In genomic region chr9:40344801-40345492, GRCm38 (mm10) we compare ENCODE assay signal across 8 mouse cellular contexts.
A peak's percentile ranks its signal among the peaks of the same experiment; 100 is the strongest.
DNase-seq lines count a peak whose midpoint lies in the region; ATAC-seq and TF ChIP-seq lines count a peak whose summit lies in the region.

No protein-coding gene starts in this region.

- in situ Hi-C loops in CH12.LX (cut with MboI; ENCODE audit: low pct_ligation_motif_present, low pct_unique_long_range_greater_than_20kb, low sequenced_read_pairs), result no loop called here

- no peaks in the 10 kb centered on the region for H3K9me3 ChIP-seq in heart, embryonic 16.5 days (replicated peaks; ENCODE audit: control insufficient read depth, low read length)
- no peaks in the 10 kb centered on the region for H3K9me3 ChIP-seq in CH12.LX (replicated peaks; ENCODE audit: low read length)
- no peaks in the 10 kb centered on the region for H3K9me3 ChIP-seq in embryonic facial prominence, embryonic 12.5 days
- H3K9me3 ChIP-seq in limb, embryonic 14.5 days (ENCODE audit: control insufficient read depth, low read length), result no peaks in the 10 kb centered on the region

- no peaks in the 10 kb centered on the region for H3K79me2 ChIP-seq in heart, adult 2 months (replicated peaks; ENCODE audit: control insufficient read depth, insufficient read depth, low read length)
- no peaks in the 10 kb centered on the region; the same call in 1 of the 2 replicates for H3K79me2 ChIP-seq in CH12.LX (replicated peaks; ENCODE audit: control insufficient read depth, extremely low read depth, insufficient read depth, poor library complexity, severe bottlenecking)

- H3K4me3 ChIP-seq in heart, embryonic 16.5 days (ENCODE audit: low read length), result no peak overlapping the region
- no peak overlapping the region for H3K4me3 ChIP-seq in heart, adult 2 months
- peak overlapping the region; percentile 7 to 50 (median 31) for H3K4me3 ChIP-seq in CH12.LX (replicated peaks in 1 of 3; ENCODE audit: low read depth in 2 of 3, low read length in 2 of 3, poor library complexity in 1 of 3)
- H3K4me3 ChIP-seq in embryonic facial prominence, embryonic 12.5 days, result no peak overlapping the region
- H3K4me3 ChIP-seq in limb, embryonic 14.5 days (replicated peaks; ENCODE audit: low read length), result no peak overlapping the region

- intact Hi-C loops in heart, adult 2 months (cut with DNase I), result no loop called here

- no peak overlapping the region for H3K27ac ChIP-seq in heart, embryonic 16.5 days (ENCODE audit: low read length)
- no peak overlapping the region for H3K27ac ChIP-seq in heart, adult 2 months
- H3K27ac ChIP-seq in CH12.LX (ENCODE audit: insufficient read depth, low read depth), result peak overlapping the region; percentile 2; the same call in 1 of the 2 replicates
- H3K27ac ChIP-seq in embryonic facial prominence, embryonic 12.5 days, result no peak overlapping the region
- no peak overlapping the region for H3K27ac ChIP-seq in limb, embryonic 14.5 days (replicated peaks; ENCODE audit: low read depth, low read length)

- TF ChIP-seq POLR2A in heart, adult 2 months (IDR thresholded peaks at IDR 0.05; ENCODE audit: insufficient read depth, low read depth, low read length), result no peak
- TF ChIP-seq POLR2A in CH12.LX (IDR thresholded peaks at IDR 0.05; ENCODE audit: low read depth, low read length), result no peak
- TF ChIP-seq POLR2A in limb, embryonic 14.5 days (IDR thresholded peaks at IDR 0.05; ENCODE audit: borderline replicate concordance, extremely low read depth, insufficient read depth, insufficient read length), result no peak

- no peaks in the 10 kb centered on the region for H3K36me3 ChIP-seq in heart, embryonic 16.5 days (ENCODE audit: control insufficient read depth, insufficient read depth)
- no peaks in the 10 kb centered on the region; the same call in 1 of the 2 replicates for H3K36me3 ChIP-seq in heart, adult 2 months (ENCODE audit: control insufficient read depth, insufficient read depth, low read length)
- H3K36me3 ChIP-seq in CH12.LX (replicated peaks in 1 of 2; ENCODE audit: control insufficient read depth in 1 of 2, insufficient read depth in 1 of 2, low read length in 1 of 2), result peaks cover 0 to 28% of the 10 kb centered on the region in 2 experiments
- no peaks in the 10 kb centered on the region for H3K36me3 ChIP-seq in embryonic facial prominence, embryonic 12.5 days
- no peaks in the 10 kb centered on the region for H3K36me3 ChIP-seq in limb, embryonic 14.5 days (ENCODE audit: control insufficient read depth, insufficient read depth, low read length)

- no peak overlapping the region for H3K4me2 ChIP-seq in heart, embryonic 16.5 days (ENCODE audit: low read depth, low read length)
- peak overlapping the region; percentile 96; the same call in 1 of the 2 replicates for H3K4me2 ChIP-seq in CH12.LX (ENCODE audit: insufficient read depth, low read depth, poor library complexity, severe bottlenecking)
- H3K4me2 ChIP-seq in embryonic facial prominence, embryonic 12.5 days (replicated peaks), result peak overlapping the region; percentile 56
- peak overlapping the region; percentile 55 for H3K4me2 ChIP-seq in limb, embryonic 14.5 days (replicated peaks; ENCODE audit: low read depth, low read length, severe bottlenecking)

- no peak for TF ChIP-seq CTCF in heart, adult 2 months (IDR thresholded peaks at IDR 0.05)
- TF ChIP-seq CTCF in CH12.LX (conservative IDR thresholded peaks at IDR 0.05 in 1 of 2, IDR thresholded peaks at IDR 0.05 in 1 of 2; ENCODE audit: low read depth in 2 of 2, low read length in 2 of 2), result no peak

- no peaks in the 10 kb centered on the region for H3K27me3 ChIP-seq in heart, embryonic 16.5 days (ENCODE audit: control insufficient read depth, insufficient read depth, low read length)
- no peaks in the 10 kb centered on the region for H3K27me3 ChIP-seq in heart, adult 2 months (ENCODE audit: control insufficient read depth, insufficient read depth, low read length)
- H3K27me3 ChIP-seq in CH12.LX (replicated peaks), result no peaks in the 10 kb centered on the region
- no peaks in the 10 kb centered on the region for H3K27me3 ChIP-seq in embryonic facial prominence, embryonic 12.5 days
- H3K27me3 ChIP-seq in limb, embryonic 14.5 days (ENCODE audit: control insufficient read depth, insufficient read depth, low read length), result no peaks in the 10 kb centered on the region

- 53% methylated on average over 10 of the region's 10 CpGs for WGBS in heart, embryonic 16.5 days
- 43% methylated on average over 10 of the region's 10 CpGs for WGBS in heart, adult 2 months
- WGBS in embryonic facial prominence, embryonic 12.5 days, result 55% methylated on average over 10 of the region's 10 CpGs
- 49% methylated on average over 10 of the region's 10 CpGs for WGBS in limb, embryonic 14.5 days

- DNase-seq in heart, adult 2 months, result no peak
- no peak for DNase-seq in CH12.LX (ENCODE audit: extremely low read depth)
- DNase-seq in limb, embryonic 14.5 days (ENCODE audit: low spot score), result no peak
- no peak for DNase-seq in gastrocnemius, postnatal 4 days (ENCODE audit: low spot score in 2 of 2)
- no peak for DNase-seq in embryo, embryonic 10.5 days (ENCODE audit: low spot score)
- DNase-seq in left cerebral cortex, adult 11 months (ENCODE audit: low spot score), result no peak

- no peak overlapping the region for H3K9ac ChIP-seq in heart, embryonic 16.5 days (ENCODE audit: low read length)
- no peak overlapping the region for H3K9ac ChIP-seq in heart, adult 2 months (ENCODE audit: low read depth, low read length)
- H3K9ac ChIP-seq in CH12.LX (ENCODE audit: insufficient read depth, low read depth), result no peak overlapping the region; the same call in 1 of the 2 replicates
- no peak overlapping the region for H3K9ac ChIP-seq in embryonic facial prominence, embryonic 12.5 days
- H3K9ac ChIP-seq in limb, embryonic 14.5 days (ENCODE audit: low read depth, low read length, severe bottlenecking), result no peak overlapping the region

- TF ChIP-seq RAD21 in CH12.LX (IDR thresholded peaks at IDR 0.05; ENCODE audit: low read depth, low read length), result no peak

- dilution Hi-C loops in CH12.LX (cut with MboI; ENCODE audit: extremely low pct_ligation_motif_present, extremely low pct_unique_long_range_greater_than_20kb, low sequenced_read_pairs), result no loop called here

- H3K4me1 ChIP-seq in heart, embryonic 16.5 days (ENCODE audit: control insufficient read depth, insufficient read depth, low read length), result peaks cover 13% of the 10 kb centered on the region
- peaks cover 6% of the 10 kb centered on the region for H3K4me1 ChIP-seq in heart, adult 2 months (ENCODE audit: control insufficient read depth, insufficient read depth, low read length)
- peaks cover 21 to 73% of the 10 kb centered on the region in 2 experiments for H3K4me1 ChIP-seq in CH12.LX (ENCODE audit: control insufficient read depth in 1 of 2, insufficient read depth in 2 of 2)
- H3K4me1 ChIP-seq in embryonic facial prominence, embryonic 12.5 days, result peaks cover 26% of the 10 kb centered on the region
- peaks cover 9% of the 10 kb centered on the region; the same call in 1 of the 2 replicates for H3K4me1 ChIP-seq in limb, embryonic 14.5 days (ENCODE audit: control insufficient read depth, insufficient read depth, low read length)

- ATAC-seq in heart, embryonic 16.5 days (replicated peaks; ENCODE audit: extremely low read depth, insufficient read depth, low FRiP score), result 0 out of 2 replicates have a peak, but pooled peaks have one; percentile 20
- ATAC-seq in embryonic facial prominence, embryonic 12.5 days (ENCODE audit: insufficient number of reproducible peaks, insufficient read depth, low FRiP score, low TSS enrichment), result peak; percentile 35; the same call in 1 of the 2 replicates
- ATAC-seq in limb, embryonic 14.5 days (ENCODE audit: low FRiP score, low read depth), result no peak

- no peak for TF ChIP-seq EP300 in heart, adult 2 months (IDR thresholded peaks at IDR 0.05; ENCODE audit: insufficient read depth, low read depth, low read length)
- no peak for TF ChIP-seq EP300 in CH12.LX (IDR thresholded peaks at IDR 0.05; ENCODE audit: low read length)

TF ChIP-seq in CH12.LX, 34 proteins besides CTCF, POLR2A, EP300 and RAD21:
- TF ChIP-seq MAX (IDR thresholded peaks at IDR 0.05; ENCODE audit: low read length), result peak; percentile 31; the same call in 1 of the 2 replicates
- TF ChIP-seq SIN3A (IDR thresholded peaks at IDR 0.05; ENCODE audit: low read length), result no peak
- TF ChIP-seq MXI1 (IDR thresholded peaks at IDR 0.05; ENCODE audit: low read depth, low read length), result no peak
TF ChIP-seq in CH12.LX: peak in this region for 1.

Comparison
In these comparisons a context has a peak if more than half of its experiments do, and no peak if none do; other contexts are left out.
1. H3K4me3 ChIP-seq: peak in CH12.LX (3 of 3); none in heart, embryonic 16.5 days (single experiment), heart, adult 2 months (single experiment), embryonic facial prominence, embryonic 12.5 days (single experiment) and limb, embryonic 14.5 days (single experiment).